Mouse (Mus musculus): ENCODE data around the gene Nup153.

DNA sequence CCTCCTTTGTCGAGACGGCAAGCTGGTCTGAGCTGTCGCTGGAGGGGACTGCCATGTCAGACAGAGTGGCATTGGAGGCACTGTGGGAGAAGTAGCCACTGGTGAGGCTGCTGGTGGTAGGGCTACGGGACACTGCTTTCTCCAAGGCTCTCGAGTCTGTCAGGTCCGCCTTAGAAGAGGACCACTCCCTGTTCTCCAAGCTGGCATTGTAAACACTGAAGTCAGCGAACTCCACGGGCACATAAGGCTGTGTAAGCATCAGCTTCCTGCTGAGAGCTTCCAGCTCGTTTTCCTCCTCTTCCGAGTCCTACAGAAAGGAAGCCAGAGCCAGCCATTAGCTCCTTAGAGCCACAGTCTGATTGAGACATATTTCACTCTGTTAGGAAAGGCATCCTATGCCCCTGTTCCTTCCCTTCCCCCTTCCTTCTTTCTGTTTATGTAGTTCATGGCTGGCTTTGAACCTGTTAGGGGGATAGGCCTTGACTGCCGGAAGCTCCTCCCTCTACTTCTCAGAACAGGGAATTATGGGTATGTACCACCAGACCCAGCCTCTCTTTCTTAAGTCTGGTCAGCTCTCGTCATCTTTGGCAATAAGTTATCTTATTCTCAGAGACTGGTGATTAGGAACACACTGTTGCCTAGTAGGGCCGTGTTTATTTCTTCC lies 25.0 kb upstream of the Nup153 start:
- TF ChIP-seq CTCF (IDR thresholded peaks at IDR 0.05; ENCODE audit: control insufficient read depth, insufficient read depth, insufficient read length) (no peak), USF1 (IDR thresholded peaks at IDR 0.05; ENCODE audit: low read depth) (no peak), MYOD1 (IDR thresholded peaks at IDR 0.05; ENCODE audit: control insufficient read depth, insufficient read length, low read depth) (no peak), MAX (IDR thresholded peaks at IDR 0.05) (no peak), FOSL1 (IDR thresholded peaks at IDR 0.05; ENCODE audit: insufficient read depth, low read length, poor library complexity, severe bottlenecking) (no peak), CEBPB (IDR thresholded peaks at IDR 0.05; ENCODE audit: low read depth) (no peak), MYOG (IDR thresholded peaks at IDR 0.05; ENCODE audit: control insufficient read depth, extremely low read depth, insufficient read length) (no peak)

All from C2C12 (cell line).